Mouse (Mus musculus) brain, embryonic 14.5 days (tissue): ENCODE measurements at regions not wholly inside any gene's neighbourhood (a gene's known extent, or its start where the extent isn't known, plus 50 kb on each side); places are given as distances from the start of the nearest gene placed in this dataset.
A peak's percentile ranks its signal among the peaks of the same experiment; 100 is the strongest.

ENCODE experiments used
- DNase-seq: peaks from one replicate; pipeline ENCODE4 v3.0.0-alpha.2; 2011; ENCODE audit warnings: low read depth
- CTCF ChIP-seq: fragments of 200-500 bp; IDR thresholded peaks from 2 replicates; pipeline ENCODE4 v1.5.1; 2012; ENCODE audit warnings: inconsistent platforms, mild to moderate bottlenecking, moderate library complexity, borderline replicate concordance; ENCODE audit not compliant: insufficient read depth, insufficient read length; ENCODE audit errors: extremely low read depth
- POLR2A ChIP-seq: fragments of 200-500 bp; IDR thresholded peaks from 2 replicates; pipeline ENCODE4 v1.6.1; 2012; ENCODE audit warnings: mild to moderate bottlenecking, inconsistent platforms, borderline replicate concordance; ENCODE audit not compliant: poor library complexity, insufficient read depth, insufficient read length, severe bottlenecking; ENCODE audit errors: extremely low read depth

DNA sequence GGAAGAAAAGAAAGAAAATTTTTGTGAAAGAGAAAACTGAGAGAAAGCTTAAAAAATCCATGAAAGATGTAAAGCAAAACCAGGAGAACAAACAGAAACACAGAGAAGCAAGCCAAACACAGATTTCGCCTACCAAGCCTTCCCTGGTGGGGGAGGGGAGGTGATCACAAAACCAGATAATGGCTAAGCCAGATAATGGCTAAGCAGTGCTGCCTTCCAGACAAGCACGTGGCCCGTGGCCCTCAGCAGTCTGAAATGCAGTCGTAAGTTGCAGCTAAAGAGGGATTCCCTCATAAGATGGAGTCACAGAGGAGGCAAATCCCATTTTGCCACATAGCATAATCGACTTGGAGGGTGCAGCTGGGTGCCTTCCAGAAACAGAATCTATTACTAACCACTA is 179.0 kb upstream of the Car8 start:
- TF ChIP-seq POLR2A: no peak
- no peak for TF ChIP-seq CTCF
- DNase-seq: peak; percentile 40

DNA sequence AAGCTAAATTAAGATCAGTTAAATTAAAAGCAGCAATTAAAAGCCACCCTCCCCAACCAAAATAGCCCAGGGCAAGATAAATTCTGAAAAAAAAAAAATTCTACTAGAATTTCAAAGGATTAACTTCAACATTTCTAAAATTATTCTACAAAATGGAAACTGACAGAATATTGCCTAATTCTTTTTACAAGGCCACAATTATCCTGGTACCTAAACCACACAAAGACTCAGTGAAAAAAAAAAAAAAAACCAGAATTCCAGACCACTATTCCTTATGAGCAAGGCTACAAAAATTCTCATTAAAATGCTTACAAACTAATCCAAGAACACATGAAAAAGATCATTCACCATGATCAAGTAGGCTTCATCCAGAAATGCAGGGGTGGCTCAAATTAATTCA is 174.5 kb upstream of the Car8 start:
- no peak for TF ChIP-seq POLR2A
- TF ChIP-seq CTCF: no peak
- no peak for DNase-seq

DNA sequence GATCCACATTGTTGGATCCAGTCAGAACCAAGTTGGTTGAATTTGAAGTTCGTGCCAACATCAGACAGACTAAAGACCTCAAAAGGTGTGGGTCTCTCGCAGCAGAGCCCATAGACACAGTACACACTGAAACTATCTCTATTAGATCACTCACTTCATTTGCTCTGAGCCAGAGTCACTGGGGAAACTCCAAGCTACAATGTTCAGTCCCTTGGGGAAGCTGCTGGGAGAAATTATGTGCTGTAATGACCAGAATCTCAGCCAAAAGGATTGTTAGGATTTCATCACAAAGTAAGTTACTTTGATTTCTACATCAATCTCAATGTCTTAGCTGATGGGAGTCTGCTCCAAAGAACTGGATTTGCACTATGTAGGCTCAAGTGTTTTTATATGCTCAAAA is 161.2 kb upstream of the Car8 start:
- TF ChIP-seq CTCF (no peak), POLR2A (no peak)
- no peak for DNase-seq

DNA sequence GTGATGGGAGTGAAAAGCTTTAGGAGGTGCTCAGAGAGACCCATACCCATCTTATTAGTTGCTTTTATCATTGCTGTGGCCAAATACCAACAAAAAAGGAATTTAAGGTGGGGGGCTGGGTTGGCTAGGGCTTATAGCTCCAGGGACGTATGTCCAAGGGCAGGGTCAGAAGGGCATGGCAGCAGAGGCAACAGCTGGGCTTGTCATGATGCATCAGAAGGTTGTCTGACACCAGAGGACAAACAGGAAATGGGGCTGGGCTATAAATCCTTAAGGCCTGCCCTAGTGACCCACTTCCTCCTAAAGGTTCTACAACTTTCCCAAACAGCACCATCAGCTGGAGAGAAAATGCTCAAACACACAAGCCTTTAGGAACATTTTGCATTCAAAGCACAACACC is 160.6 kb upstream of the Car8 start:
- no peak for TF ChIP-seq CTCF
- TF ChIP-seq POLR2A: no peak
- no peak for DNase-seq

DNA sequence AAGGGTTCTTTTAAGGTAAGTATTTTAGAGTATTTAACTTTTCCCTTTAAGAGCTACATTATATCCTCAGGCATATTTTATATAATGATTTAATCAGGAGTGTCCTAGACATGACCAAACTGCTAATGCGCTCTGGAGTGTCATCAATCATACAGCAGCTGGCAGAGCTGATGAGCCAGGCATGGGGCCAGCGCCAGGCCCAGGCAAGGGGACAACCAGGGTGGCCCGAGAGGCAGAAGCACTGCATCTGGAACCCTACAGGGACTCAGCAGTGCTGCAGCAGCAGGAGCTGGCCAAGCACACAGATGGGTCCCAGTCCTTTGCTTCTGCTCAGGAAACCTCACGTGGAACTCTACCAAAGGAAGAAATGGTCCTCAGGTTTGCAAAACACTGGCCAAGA is 160.1 kb upstream of the Car8 start:
- peak; percentile 46 for DNase-seq
- TF ChIP-seq CTCF (no peak), POLR2A (no peak)

DNA sequence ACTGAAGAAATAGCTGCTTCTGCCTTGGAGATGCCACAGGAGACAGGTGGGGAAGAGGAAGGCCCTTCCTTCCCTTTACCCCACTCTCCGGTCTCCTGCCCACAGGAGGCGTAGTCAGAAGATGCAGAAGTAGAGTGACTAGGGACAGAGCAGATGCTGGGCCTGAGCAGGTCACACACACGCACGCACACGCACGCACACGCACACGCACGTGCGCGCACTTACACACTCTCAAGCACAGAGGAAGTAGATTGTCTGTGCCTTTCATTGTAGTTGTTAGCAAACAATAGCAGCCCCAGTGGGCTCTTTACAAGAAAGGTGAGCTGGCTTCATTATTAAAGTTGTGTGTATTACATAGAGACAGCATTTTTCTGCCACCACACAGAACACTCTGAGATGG is 144.3 kb upstream of the Car8 start:
- DNase-seq: no peak
- TF ChIP-seq POLR2A: no peak
- TF ChIP-seq CTCF: no peak

DNA sequence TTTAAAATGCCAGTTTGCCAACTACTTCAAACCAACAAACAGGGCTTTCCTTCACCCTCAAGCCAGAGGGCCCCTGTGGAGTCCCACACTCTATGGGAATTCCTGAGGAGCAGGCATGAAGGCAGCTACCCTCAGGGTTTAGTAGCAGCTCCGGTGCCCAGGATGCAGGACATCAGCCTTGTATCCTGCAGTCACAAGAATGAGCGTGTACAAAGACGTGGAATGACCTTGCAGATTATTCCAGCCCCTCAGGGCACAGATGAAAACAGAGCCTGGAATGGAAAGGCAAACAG is 143.2 kb upstream of the Car8 start:
- no peak for TF ChIP-seq POLR2A
- no peak for DNase-seq

DNA sequence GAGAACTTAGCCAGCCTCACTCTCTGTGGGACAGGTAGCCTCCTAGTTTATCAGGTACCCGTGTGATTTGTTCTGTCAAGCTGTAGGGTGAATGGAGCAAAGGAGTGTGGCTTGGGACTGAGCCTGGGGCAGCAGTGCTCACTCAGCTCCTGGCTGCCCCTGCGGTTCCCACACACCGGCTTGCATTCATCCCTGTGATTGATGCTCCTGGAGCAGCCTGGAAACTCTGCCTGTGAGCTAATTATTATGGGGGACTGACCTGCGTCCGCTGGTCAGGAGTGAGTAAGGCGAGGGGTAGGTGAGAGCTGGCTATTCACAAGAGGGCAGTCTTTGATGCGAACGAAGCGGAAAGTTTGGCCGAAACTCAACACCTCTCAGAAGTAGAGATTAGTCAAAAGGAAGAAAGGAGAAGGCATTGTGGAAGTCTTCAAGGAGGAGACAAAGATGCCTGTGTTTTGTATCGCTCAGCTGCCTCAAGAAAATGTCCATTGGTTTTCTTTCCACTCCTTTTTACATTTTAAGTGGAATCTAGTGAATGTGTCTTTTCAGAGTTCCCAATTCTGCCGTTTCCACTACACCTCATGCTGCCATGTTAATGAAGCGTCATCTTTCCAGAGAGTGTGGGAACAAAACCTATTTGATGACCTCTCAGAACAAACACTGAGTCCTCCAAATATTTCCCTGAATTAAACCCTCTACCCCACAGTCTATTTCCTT is 142.7 kb upstream of the Car8 start:
- DNase-seq: peak; percentile 86
- no peak for TF ChIP-seq POLR2A
- TF ChIP-seq CTCF: no peak

DNA sequence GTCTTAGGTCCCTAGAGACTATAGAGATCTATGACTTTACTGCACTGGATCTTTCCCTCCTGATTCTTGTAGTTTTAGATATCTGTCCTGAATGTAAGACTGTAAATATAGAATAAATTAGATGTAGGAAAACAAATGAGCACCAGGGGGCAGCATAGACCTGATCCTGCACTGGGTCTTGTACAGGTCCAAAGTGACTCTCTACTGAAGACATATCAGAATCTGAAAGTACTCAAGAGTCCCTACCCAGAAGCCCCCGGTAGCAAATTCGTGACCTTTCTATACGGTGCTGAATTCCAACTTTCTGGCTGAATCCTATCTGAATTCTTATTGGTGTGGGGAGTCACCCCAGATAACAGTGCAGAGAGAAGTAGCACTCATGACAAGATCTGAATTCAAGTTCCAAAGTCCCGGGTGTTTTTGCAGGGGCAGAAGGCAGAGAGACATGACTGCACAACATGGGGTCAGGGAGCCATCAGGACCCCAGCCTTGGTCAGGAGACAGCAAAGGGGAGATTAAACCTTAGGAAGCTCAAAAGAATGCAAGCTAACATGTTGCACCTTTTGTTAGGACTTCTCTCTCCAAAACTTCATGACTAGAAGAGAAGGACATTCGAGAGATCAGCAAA is 142.0 kb upstream of the Car8 start:
- peak; percentile 88 for DNase-seq
- TF ChIP-seq POLR2A (no peak), CTCF (peak; percentile 70; the same call in 1 of the 2 replicates)

DNA sequence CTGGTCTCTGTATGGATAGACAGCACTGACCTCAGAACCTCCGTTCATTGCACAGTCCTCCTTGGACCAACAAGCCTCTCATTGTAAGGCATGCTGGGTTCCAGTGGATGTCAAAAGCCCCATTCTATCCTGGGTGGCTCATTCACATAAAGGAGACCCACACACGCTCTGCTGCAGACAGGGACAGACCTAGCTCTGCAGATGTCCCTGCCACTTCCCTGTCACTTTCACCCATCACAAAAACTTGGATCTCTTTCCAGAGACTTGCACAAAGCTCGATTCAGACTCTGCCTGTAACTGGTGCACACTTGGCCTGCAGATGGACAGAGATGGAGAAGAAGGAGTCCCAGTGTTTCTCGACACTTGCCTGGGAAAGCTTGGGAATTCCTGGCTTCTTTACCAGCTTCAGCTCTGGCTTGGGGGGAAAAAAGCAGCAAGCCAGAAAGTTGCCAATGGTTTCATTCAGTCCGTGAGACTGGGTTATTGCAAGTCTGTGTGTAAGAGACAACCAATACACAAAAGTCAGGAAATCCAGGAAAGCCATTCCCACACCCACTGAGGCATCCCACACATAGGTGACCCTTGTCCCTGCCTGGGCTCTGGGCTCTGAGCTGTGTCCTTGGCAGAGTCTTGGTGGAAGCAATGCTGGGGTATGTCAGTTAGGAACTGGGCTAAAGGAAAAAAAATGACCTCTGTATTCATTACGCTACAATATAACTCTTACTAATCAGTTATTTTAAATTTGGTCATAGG is 136.1 kb upstream of the Car8 start:
- DNase-seq: peak; percentile 32
- TF ChIP-seq POLR2A (no peak), CTCF (no peak)

DNA sequence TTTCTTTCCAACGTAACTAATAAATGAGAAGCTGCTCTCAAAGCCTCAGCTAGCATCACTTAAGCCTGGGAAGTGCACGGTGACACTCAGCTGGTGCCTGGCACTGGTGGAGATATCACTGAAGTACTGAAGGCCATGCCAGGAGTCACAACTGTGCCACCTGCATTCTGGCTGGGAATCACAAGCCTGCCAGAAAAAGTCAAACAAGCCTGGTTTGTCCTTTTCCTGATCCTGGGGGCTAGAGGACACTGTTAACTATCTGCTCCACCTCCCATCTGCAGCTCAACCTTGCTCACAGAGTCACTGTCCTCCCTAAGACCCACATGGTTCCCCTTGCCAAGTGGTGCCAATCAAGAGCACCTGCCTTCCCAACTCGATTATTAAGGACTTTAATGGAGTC is 135.2 kb upstream of the Car8 start:
- TF ChIP-seq POLR2A (no peak), CTCF (no peak)
- DNase-seq: no peak

DNA sequence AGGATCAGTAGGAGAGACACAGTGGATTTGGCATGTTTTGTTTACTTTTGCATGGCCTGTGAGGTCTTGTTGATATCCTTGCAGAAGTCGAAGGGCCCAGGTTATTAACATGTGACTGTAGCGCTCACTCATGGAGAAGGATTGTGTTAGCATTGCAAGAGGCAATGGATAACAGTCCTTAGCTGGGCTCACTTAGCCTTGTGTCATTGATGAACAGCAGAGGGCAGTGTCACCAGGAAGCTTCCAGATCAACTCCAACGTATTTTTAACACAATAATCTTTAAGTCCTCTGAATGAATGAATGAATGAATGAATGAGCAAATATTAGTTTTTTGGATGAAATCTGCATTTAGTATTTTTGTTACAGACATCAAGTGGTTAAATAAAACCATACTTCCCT is 133.2 kb upstream of the Car8 start:
- peak; percentile 32 for DNase-seq
- TF ChIP-seq POLR2A: no peak
- peak; percentile 44; the same call in 1 of the 2 replicates for TF ChIP-seq CTCF
